Mouse (Mus musculus): Measurements from ENCODE around the gene BC017158. TPM values are rescaled to one million over a fixed set of nuclear protein-coding genes. Genes with fewer than 3 reads are reported as not detected.

BC017158 gene
- polyA plus RNA-seq, 1 experiment = 54.1 TPM

GRCm38 (mm10) chr7:128314491-128314890 lies 16.5 kb upstream of the BC017158 start:
- Histone ChIP-seq H3K4me3 (ENCODE audit: control insufficient read depth, insufficient read depth, low read length) (no peak overlapping the region), H3K27ac (ENCODE audit: control insufficient read depth, insufficient read depth, low read length) (no peak overlapping the region), H3K36me3 (ENCODE audit: control insufficient read depth, insufficient read depth, low read length) (no peaks in the 10 kb centered on the region), H3K4me1 (replicated peaks; ENCODE audit: control insufficient read depth, insufficient read depth, low read length) (no peaks in the 10 kb centered on the region), H3K27me3 (ENCODE audit: control insufficient read depth, insufficient read depth, low read length) (no peaks in the 10 kb centered on the region)
- WGBS = 94% methylated on average over 7 of the region's 7 CpGs
- DNase-seq = no peak
- TF ChIP-seq POLR2A (IDR thresholded peaks at IDR 0.05; ENCODE audit: control insufficient read depth, extremely low read depth, insufficient read depth, low read length, poor library complexity) (no peak), CTCF (IDR thresholded peaks at IDR 0.05; ENCODE audit: borderline replicate concordance, control insufficient read depth, extremely low read depth, insufficient read depth, low read length, poor library complexity) (no peak)

- Histone ChIP-seq H3K4me3 (ENCODE audit: control insufficient read depth, insufficient read depth, low read length) (no peak overlapping the region), H3K27me3 (ENCODE audit: control insufficient read depth, insufficient read depth, low read length) (no peaks in the 10 kb centered on the region)
Measured at GRCm38 (mm10) chr7:128313601-128314000, 15.6 kb upstream of the BC017158 start.

GRCm38 (mm10) chr7:128312375-128313059 lies 14.5 kb upstream of the BC017158 start:
- TF ChIP-seq POLR2A (IDR thresholded peaks at IDR 0.05; ENCODE audit: control insufficient read depth, extremely low read depth, insufficient read depth, low read length, poor library complexity) (no peak), CTCF (IDR thresholded peaks at IDR 0.05; ENCODE audit: borderline replicate concordance, control insufficient read depth, extremely low read depth, insufficient read depth, low read length, poor library complexity) (no peak)
- 43% methylated on average over 13 of the region's 13 CpGs for WGBS
- Histone ChIP-seq H3K27me3 (ENCODE audit: control insufficient read depth, insufficient read depth, low read length) (no peaks in the 10 kb centered on the region), H3K4me1 (replicated peaks; ENCODE audit: control insufficient read depth, insufficient read depth, low read length) (no peaks in the 10 kb centered on the region), H3K27ac (ENCODE audit: control insufficient read depth, insufficient read depth, low read length) (no peak overlapping the region), H3K36me3 (ENCODE audit: control insufficient read depth, insufficient read depth, low read length) (no peaks in the 10 kb centered on the region), H3K4me3 (ENCODE audit: control insufficient read depth, insufficient read depth, low read length) (no peak overlapping the region)
- no peak for DNase-seq

More at GRCm38 (mm10) chr7:128313601-128314000, 15.6 kb upstream of the BC017158 start:
- Histone ChIP-seq H3K36me3 (ENCODE audit: control insufficient read depth, insufficient read depth, low read length) (no peaks in the 10 kb centered on the region), H3K27ac (ENCODE audit: control insufficient read depth, insufficient read depth, low read length) (no peak overlapping the region), H3K4me1 (replicated peaks; ENCODE audit: control insufficient read depth, insufficient read depth, low read length) (no peaks in the 10 kb centered on the region)
- TF ChIP-seq CTCF (IDR thresholded peaks at IDR 0.05; ENCODE audit: borderline replicate concordance, control insufficient read depth, extremely low read depth, insufficient read depth, low read length, poor library complexity) (no peak), POLR2A (IDR thresholded peaks at IDR 0.05; ENCODE audit: control insufficient read depth, extremely low read depth, insufficient read depth, low read length, poor library complexity) (no peak)
- DNase-seq = peak; percentile 6
- 97% methylated on average over 2 of the region's 2 CpGs for WGBS

GRCm38 (mm10) chr7:128311811-128312210 lies 13.8 kb upstream of the BC017158 start:
- TF ChIP-seq CTCF (IDR thresholded peaks at IDR 0.05; ENCODE audit: borderline replicate concordance, control insufficient read depth, extremely low read depth, insufficient read depth, low read length, poor library complexity) (no peak), POLR2A (IDR thresholded peaks at IDR 0.05; ENCODE audit: control insufficient read depth, extremely low read depth, insufficient read depth, low read length, poor library complexity) (no peak)
- no peaks in the 10 kb centered on the region for H3K36me3 ChIP-seq (ENCODE audit: control insufficient read depth, insufficient read depth, low read length)
- H3K27ac ChIP-seq (ENCODE audit: control insufficient read depth, insufficient read depth, low read length) = no peak overlapping the region
- H3K4me3 ChIP-seq (ENCODE audit: control insufficient read depth, insufficient read depth, low read length) = no peak overlapping the region
- no peaks in the 10 kb centered on the region for H3K27me3 ChIP-seq (ENCODE audit: control insufficient read depth, insufficient read depth, low read length)
- H3K4me1 ChIP-seq (replicated peaks; ENCODE audit: control insufficient read depth, insufficient read depth, low read length) = no peaks in the 10 kb centered on the region
- DNase-seq = no peak
- 85% methylated on average over 8 of the region's 8 CpGs for WGBS

GRCm38 (mm10) chr7:128311263-128311662 lies 13.3 kb upstream of the BC017158 start:
- TF ChIP-seq POLR2A (IDR thresholded peaks at IDR 0.05; ENCODE audit: control insufficient read depth, extremely low read depth, insufficient read depth, low read length, poor library complexity) = no peak
- no peak for TF ChIP-seq CTCF (IDR thresholded peaks at IDR 0.05; ENCODE audit: borderline replicate concordance, control insufficient read depth, extremely low read depth, insufficient read depth, low read length, poor library complexity)
- H3K27me3 ChIP-seq (ENCODE audit: control insufficient read depth, insufficient read depth, low read length) = no peaks in the 10 kb centered on the region
- WGBS = 81% methylated on average over 3 of the region's 3 CpGs

GRCm38 (mm10) chr7:128310229-128310688 lies 12.3 kb upstream of the BC017158 start:
- no peak overlapping the region for H3K27ac ChIP-seq (ENCODE audit: control insufficient read depth, insufficient read depth, low read length)

More at GRCm38 (mm10) chr7:128311263-128311662, 13.3 kb upstream of the BC017158 start:
- Histone ChIP-seq H3K27ac (ENCODE audit: control insufficient read depth, insufficient read depth, low read length) (no peak overlapping the region), H3K36me3 (ENCODE audit: control insufficient read depth, insufficient read depth, low read length) (no peaks in the 10 kb centered on the region), H3K4me1 (replicated peaks; ENCODE audit: control insufficient read depth, insufficient read depth, low read length) (no peaks in the 10 kb centered on the region), H3K4me3 (ENCODE audit: control insufficient read depth, insufficient read depth, low read length) (no peak overlapping the region)
- DNase-seq = no peak

More at GRCm38 (mm10) chr7:128310229-128310688, 12.3 kb upstream of the BC017158 start:
- no peak for DNase-seq
- no peak overlapping the region for H3K4me3 ChIP-seq (ENCODE audit: control insufficient read depth, insufficient read depth, low read length)
- no peaks in the 10 kb centered on the region for H3K36me3 ChIP-seq (ENCODE audit: control insufficient read depth, insufficient read depth, low read length)
- no peaks in the 10 kb centered on the region for H3K4me1 ChIP-seq (replicated peaks; ENCODE audit: control insufficient read depth, insufficient read depth, low read length)
- WGBS = 89% methylated on average over 8 of the region's 8 CpGs
- no peaks in the 10 kb centered on the region for H3K27me3 ChIP-seq (ENCODE audit: control insufficient read depth, insufficient read depth, low read length)
- TF ChIP-seq POLR2A (IDR thresholded peaks at IDR 0.05; ENCODE audit: control insufficient read depth, extremely low read depth, insufficient read depth, low read length, poor library complexity) (no peak), CTCF (IDR thresholded peaks at IDR 0.05; ENCODE audit: borderline replicate concordance, control insufficient read depth, extremely low read depth, insufficient read depth, low read length, poor library complexity) (no peak)
